Mouse (Mus musculus) spleen, postnatal 14 days (tissue): ENCODE measurements around the gene Fxyd5.

Experiments used
- DNase-seq, 2 experiments: peaks; one replicate each; pipeline ENCODE4 v3.0.0; 2021 to 2022; ENCODE audit warnings: low spot score in 2 of 2

Gene Fxyd5

GRCm38 (mm10) chr7:31041023-31041407 is 1.3 kb downstream of the Fxyd5 start:
- no peak for DNase-seq

DNA sequence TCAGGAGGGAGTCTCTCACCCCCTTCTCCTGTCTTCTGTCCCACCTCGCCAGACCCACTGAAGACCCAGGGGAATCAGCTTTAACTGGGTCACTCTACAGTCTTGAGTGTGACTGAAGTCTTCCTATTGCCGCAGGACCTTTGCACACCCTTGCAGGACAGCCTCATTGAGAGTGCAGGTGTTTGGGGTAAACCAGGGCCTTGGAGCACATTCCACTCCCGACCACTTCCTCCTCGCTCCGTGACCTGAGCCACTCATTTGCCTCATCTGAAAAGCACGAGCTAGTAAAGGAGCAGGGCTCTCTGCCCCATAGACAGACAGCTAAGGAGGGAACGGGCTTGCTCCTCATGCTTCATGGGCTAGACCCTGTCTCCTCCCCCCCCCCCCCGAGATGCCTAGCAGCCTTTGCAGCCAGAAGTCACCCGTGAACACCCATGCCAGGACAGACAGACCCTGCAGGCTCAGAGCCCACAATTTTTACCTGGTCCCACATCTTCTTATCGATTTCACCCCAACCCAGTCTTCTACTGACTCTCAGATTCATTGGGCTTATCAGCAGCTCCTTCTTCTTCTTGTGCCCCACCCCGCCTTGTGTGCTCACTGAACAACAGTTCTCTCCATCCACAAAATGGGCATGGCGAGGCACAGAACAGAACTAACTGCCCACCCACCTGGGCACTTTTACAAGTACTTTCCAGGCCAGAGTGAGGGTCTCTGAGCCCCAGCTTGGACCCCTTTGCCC is 1.8 kb downstream of the Fxyd5 start:
- no peak for DNase-seq

DNA sequence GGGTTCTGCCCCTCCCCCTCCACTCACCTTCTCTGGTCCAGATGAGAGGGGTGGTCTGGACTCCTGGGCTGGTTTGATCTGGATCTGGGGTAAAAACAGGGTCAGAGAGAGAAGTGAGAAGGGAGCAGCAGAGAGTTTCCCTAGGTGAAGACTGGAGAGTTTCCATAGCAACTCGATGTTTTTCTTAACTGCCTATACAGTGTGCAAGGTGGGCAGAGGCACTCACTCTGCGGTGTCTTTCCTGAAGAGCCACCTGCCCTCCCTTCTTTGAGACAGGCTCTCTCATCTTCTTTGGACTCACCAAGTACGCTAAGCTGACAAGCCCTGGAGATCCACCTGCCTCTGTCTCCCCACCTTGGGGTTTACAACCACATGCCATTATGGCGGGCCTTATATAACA is 3.3 kb downstream of the Fxyd5 start:
- DNase-seq, result no peak

GRCm38 (mm10) chr7:31037675-31038074 is 4.6 kb downstream of the Fxyd5 start:
- no peak for DNase-seq

DNA sequence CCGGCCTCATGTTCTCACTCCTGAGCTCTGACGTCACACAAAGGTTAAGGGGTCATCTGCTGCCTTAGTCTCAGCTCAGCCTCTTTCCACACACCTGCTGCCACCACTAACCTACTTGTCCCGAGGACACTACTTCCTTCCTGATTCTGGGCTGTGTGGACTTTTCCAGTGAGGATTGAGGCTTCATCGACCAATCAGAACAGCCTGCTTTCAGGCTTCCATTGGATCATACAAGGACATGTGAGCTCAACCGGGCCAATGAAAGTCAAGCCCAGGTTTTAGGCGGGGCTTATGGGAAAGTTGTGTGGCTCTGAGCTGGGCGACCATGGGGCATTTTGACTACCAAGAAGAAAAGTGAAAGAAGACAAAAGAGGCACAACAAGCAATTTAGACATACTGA is 5.4 kb downstream of the Fxyd5 start:
- no peak for DNase-seq

GRCm38 (mm10) chr7:31035291-31035690 is 7.0 kb downstream of the Fxyd5 start:
- DNase-seq, result no peak

DNA sequence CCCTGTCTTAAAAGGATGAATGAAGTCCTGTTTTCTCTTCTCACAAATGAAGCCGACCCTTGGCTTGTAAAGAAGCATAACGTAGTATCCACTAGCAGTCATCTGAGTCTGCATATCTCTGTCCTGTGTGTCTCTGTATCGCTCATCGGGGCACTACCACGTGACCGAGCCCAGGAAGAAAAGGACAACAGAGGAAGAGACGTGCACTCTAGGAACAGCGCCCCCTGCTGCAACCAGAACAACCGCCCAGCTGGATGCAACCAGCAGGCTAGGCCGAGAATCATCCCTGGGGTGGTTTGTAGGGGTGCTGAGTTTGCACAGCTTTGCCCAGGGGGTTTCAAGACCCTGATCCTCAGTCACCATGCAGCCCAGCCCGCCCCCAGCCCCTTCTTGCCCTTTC is 7.5 kb downstream of the Fxyd5 start:
- DNase-seq, result peak in 1 of 2 experiments; percentile 43

- peak in 1 of 2 experiments; percentile 36 for DNase-seq
Observed at GRCm38 (mm10) chr7:31033409-31034165, 8.7 kb downstream of the Fxyd5 start.

DNA sequence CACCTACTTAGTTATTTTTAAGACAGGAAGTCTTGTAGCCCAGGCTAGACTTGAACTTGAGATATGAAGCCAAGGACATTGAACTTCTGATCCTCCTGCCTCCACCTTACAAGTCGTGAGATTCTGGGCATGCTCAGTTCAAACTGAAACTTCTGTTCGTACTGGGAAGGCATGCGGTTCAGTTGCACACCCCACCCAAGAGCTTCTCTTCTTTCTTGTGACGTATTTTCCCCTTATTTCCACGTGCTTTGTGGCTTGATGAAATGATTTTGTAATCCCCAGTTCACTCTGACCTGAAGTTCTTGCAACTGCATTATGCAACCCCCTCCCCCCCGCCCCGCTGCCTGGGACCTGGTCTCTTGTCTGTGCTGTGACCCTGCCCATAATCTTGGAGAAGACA is 10.6 kb downstream of the Fxyd5 start:
- no peak for DNase-seq

DNA sequence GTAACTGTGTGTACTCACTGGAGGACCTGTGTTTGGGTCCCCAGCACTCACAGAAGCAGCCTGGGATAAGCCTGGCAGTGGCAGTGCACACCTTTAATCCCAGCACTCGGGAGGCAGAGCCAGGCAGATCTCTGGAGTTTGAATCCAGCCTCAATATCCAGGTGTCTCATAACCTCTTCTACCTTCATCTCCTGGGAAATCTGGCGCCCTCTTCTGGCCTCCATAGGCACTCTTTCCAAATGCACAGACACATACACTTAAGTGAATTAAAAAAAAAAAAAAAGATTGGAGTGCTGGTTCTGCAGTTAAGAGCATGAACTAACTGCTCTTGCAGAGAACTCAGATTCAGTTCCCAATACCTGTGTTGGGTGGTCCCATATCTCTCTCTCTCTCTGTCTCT is 11.6 kb downstream of the Fxyd5 start:
- DNase-seq, result no peak

GRCm38 (mm10) chr7:31028609-31029008 is 13.7 kb downstream of the Fxyd5 start:
- DNase-seq, result no peak

DNA sequence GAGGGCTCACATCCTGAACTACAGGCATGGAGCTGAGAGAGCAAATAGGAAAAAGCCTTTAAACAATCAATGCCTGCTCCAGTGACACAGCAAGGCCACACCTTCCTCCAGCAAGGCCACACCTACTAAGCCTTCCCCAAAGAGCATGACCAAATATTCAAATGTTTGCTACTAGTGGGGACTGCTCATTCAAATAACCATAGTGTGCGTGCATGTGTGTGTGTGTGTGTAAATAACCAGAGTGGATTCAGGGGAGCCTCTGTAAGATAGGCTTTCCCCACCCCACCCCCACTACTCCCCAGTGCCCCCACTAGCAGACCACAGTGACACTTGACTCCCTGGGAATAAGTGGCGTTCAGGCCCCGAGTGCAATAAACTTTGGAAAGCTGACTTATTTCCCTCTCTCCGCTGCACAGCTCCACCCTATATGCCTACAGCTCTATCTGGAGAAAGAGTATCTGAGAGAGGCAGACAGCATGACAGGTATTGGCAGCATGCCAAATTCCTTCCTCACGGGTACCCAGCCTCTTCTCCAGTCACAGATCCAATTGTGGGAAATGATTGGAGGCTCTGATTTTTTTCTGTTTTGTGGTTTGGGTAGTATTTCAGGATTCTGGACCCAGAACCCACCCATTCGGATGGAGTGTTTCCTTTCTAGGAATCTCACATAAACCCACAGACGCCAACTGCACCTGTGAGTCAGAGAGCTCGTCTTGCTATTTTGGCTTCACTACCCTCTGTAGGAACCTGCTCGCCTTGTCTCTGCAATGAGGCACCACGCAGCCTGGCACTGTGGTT is 25.0 kb downstream of the Fxyd5 start:
- DNase-seq, result no peak

- DNase-seq, result no peak
Observed at GRCm38 (mm10) chr7:31012971-31013370, 29.3 kb downstream of the Fxyd5 start.

DNA sequence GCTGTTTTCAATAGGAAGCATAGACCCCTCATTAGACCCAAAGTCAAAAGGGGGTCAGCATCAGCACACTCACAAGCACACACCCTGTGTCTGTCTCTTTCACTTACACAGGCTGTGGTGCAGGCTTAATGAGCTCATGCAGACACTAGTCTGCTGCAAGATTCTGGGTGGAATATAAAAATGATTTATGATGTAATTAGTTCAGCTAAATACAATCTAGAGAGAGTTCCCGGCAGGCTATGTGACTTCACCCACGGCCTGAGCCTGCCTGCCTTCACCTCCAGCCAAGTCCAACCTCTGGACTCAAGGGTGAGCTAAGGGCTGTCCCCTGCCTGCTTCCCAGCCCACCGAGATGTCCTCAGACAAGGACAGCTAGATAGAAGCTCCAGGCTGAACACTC is 33.4 kb downstream of the Fxyd5 start:
- no peak for DNase-seq

GRCm38 (mm10) chr7:31008175-31008574 is 34.1 kb downstream of the Fxyd5 start:
- no peak for DNase-seq

DNA sequence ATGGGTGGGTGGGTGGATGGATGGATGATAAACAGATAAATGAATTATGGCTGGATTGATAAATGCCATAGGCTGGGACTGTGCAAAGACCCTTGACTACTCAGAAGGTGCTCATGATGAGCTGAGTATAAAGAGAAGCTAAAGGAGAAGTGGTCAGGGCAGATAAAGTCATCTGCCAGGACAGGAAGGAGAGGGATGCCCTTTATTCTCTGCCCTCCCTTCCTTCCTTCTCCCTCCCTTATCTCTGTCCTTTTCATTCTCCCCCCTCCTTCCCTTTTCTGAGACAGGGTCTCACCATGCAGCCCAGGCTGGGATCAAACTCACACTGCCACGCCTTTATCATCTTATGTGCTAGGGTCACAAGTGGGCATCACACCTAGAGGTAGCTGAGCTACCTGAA is 34.5 kb downstream of the Fxyd5 start:
- no peak for DNase-seq

DNA sequence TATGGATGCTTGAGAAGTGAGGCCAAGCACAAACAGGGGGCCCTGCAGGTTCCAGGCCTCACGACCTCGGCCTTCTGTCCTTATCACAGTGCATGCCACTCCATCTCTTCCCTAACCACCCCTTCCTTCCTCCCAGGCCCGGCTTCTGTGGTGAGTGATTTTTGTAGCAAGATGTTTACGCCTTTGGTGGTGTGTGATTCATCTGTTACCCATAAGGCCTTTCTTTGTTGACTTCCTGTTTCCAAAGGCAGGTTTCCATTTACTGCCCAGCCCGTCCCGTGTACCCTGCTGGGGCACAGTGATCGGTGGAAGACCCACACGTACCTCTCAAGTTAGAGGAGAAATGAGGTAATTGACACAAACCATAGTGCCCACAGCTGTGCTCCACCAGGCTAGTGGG is 39.6 kb downstream of the Fxyd5 start:
- DNase-seq, result peak; percentile 11 to 16

GRCm38 (mm10) chr7:31000505-31001020 is 41.7 kb downstream of the Fxyd5 start:
- peak; percentile 17 to 37 for DNase-seq

DNA sequence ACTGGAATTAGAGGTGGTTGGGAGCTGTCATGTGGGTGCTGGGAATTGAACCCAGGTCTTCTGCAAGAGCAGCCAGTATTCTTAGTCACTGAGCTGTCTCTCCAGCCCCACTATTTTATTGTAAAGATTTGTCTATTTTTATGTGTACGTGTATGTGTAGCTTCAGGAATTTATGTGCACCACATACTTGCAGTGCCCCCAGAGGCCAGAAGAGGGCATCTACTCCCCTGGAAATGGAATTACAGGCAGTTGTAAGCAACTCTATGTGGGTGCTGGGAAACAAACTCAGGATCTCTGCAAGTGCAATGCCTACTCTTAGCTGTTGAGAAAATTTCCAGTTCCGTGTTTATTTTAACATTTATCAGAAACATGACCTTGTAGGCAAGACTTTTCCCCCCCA is 45.8 kb downstream of the Fxyd5 start:
- DNase-seq, result no peak

DNA sequence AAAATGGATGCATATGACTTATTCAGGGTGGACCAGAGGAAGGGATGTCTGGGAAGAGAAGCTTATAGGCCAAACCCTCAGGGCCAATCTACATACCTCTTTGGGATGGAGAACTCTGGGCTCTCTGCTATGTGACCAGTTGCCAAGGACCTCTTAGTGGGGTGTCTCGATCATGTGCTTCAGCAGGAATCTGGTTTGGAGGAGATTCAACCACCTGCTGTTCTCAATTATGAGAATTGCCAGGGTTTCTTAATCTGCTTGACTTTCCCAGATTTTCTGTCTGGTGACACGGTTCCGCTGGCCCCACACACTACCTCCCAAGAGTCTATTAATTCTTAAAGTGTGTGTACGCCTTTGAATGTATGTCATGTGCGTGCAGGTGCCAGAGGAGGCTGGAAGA is 48.3 kb downstream of the Fxyd5 start:
- no peak for DNase-seq

DNA sequence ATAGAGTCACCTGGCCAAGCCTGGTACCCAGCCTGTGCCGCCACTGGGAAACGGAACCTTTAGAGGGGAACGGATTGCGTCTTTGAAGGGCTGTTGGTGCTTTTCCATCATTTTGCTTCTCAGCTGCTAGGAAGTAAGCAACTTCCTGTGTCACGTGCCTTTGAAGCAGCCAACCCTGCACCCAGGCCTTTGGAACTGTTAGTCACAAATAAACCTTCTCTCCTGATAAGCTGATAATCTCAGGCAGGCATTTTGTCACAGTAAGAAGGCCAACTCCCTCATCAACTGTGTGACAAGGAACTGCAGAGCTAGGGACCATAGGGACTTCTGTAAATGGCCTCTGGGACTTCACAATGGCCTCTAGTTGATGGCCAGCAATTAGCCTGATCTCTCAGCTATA is 50.1 kb downstream of the Fxyd5 start:
- no peak for DNase-seq

DNA sequence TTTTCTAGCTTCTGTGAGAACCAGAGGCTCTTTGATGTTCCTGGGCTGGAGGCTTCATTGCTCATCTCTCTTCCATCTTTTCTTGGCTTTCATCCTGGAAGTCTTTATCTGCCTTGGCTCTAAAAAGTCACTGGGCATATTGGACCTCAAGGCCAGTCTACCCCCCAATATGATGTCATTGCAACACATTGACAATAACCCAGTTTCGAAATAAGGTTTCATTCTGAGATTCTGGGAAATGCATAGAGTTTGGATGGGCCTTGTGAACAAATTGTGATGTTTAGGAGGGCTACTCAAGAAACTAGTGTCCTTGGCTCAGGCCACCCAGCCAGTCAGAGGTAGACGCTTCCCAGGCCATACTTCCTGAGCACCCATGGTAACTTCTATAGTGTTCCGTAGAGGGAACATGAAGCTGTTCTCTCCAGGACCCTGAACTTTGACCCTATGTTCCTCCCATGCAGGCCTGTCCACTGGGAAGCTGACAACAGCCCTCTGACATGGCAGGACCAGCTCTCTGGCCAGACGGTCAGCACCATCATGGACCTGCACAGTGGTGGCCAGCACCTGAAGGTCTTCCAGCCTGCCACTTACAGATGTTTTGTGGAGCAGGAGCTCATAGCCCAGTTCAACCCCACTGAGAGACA is 53.6 kb downstream of the Fxyd5 start:
- no peak for DNase-seq
